Mouse (Mus musculus): ENCODE data around the gene Keg1. TPM values are rescaled to one million over a fixed set of nuclear protein-coding genes. Genes with fewer than 3 reads are reported as not detected.

Keg1 gene
- polyA plus RNA-seq, 1 experiment from 2014 or later: not detected

- ATAC-seq (ENCODE audit: low read depth): no peak
- no peak overlapping the region for H3K9ac ChIP-seq (replicated peaks; ENCODE audit: low read depth, low read length)
- H3K4me1 ChIP-seq (ENCODE audit: control insufficient read depth, insufficient read depth, low read length): no peaks in the 10 kb centered on the region
- no peaks in the 10 kb centered on the region for H3K27me3 ChIP-seq (ENCODE audit: control insufficient read depth, insufficient read depth, low read length)
- no peak overlapping the region for H3K4me2 ChIP-seq (ENCODE audit: low read depth, low read length)
- 74% methylated on average over 3 of the region's 3 CpGs for WGBS
- no peaks in the 10 kb centered on the region for H3K36me3 ChIP-seq (ENCODE audit: control insufficient read depth, insufficient read depth, low read length)
- no peak overlapping the region for H3K4me3 ChIP-seq (ENCODE audit: low read depth, low read length)
- no peak overlapping the region for H3K27ac ChIP-seq (ENCODE audit: low read depth, low read length)
- no peaks in the 10 kb centered on the region for H3K9me3 ChIP-seq (ENCODE audit: control insufficient read depth, low read length)
Measured at GRCm38 (mm10) chr19:12756286-12756685, 60.7 kb downstream of the Keg1 start.

- WGBS: 95% methylated on average over 1 of the region's 1 CpGs
- H3K27ac ChIP-seq (ENCODE audit: low read depth, low read length): no peak overlapping the region
- H3K9ac ChIP-seq (replicated peaks; ENCODE audit: low read depth, low read length): no peak overlapping the region
- no peaks in the 10 kb centered on the region for H3K4me1 ChIP-seq (ENCODE audit: control insufficient read depth, insufficient read depth, low read length)
- H3K9me3 ChIP-seq (ENCODE audit: control insufficient read depth, low read length): no peaks in the 10 kb centered on the region
- no peak for ATAC-seq (ENCODE audit: low read depth)
- H3K4me2 ChIP-seq (ENCODE audit: low read depth, low read length): no peak overlapping the region
- 0 out of 2 replicates have a peak, but pooled peaks cover 8% of the 10 kb centered on the region for H3K36me3 ChIP-seq (ENCODE audit: control insufficient read depth, insufficient read depth, low read length)
- H3K4me3 ChIP-seq (ENCODE audit: low read depth, low read length): no peak overlapping the region
- H3K27me3 ChIP-seq (ENCODE audit: control insufficient read depth, insufficient read depth, low read length): no peaks in the 10 kb centered on the region
Measured at GRCm38 (mm10) chr19:12758936-12759478, 63.4 kb downstream of the Keg1 start.

GRCm38 (mm10) chr19:12759656-12760055 lies 64.1 kb downstream of the Keg1 start:
- H3K4me2 ChIP-seq (ENCODE audit: low read depth, low read length): no peak overlapping the region
- no peak overlapping the region for H3K27ac ChIP-seq (ENCODE audit: low read depth, low read length)
- H3K4me1 ChIP-seq (ENCODE audit: control insufficient read depth, insufficient read depth, low read length): no peaks in the 10 kb centered on the region
- no peak overlapping the region for H3K4me3 ChIP-seq (ENCODE audit: low read depth, low read length)
- H3K9ac ChIP-seq (replicated peaks; ENCODE audit: low read depth, low read length): no peak overlapping the region
- no peaks in the 10 kb centered on the region for H3K27me3 ChIP-seq (ENCODE audit: control insufficient read depth, insufficient read depth, low read length)
- no peaks in the 10 kb centered on the region for H3K9me3 ChIP-seq (ENCODE audit: control insufficient read depth, low read length)
- 0 out of 2 replicates have a peak, but pooled peaks have one; percentile 34 for ATAC-seq (ENCODE audit: low read depth)
- WGBS: 73% methylated on average over 2 of the region's 2 CpGs
- H3K36me3 ChIP-seq (ENCODE audit: control insufficient read depth, insufficient read depth, low read length): 0 out of 2 replicates have a peak, but pooled peaks cover 9% of the 10 kb centered on the region

- Histone ChIP-seq H3K27me3 (ENCODE audit: control insufficient read depth, insufficient read depth, low read length) (no peaks in the 10 kb centered on the region), H3K9ac (replicated peaks; ENCODE audit: low read depth, low read length) (no peak overlapping the region), H3K4me2 (ENCODE audit: low read depth, low read length) (no peak overlapping the region), H3K9me3 (ENCODE audit: control insufficient read depth, low read length) (no peaks in the 10 kb centered on the region), H3K4me1 (ENCODE audit: control insufficient read depth, insufficient read depth, low read length) (no peaks in the 10 kb centered on the region), H3K27ac (ENCODE audit: low read depth, low read length) (no peak overlapping the region), H3K36me3 (ENCODE audit: control insufficient read depth, insufficient read depth, low read length) (0 out of 2 replicates have a peak, but pooled peaks cover 13% of the 10 kb centered on the region), H3K4me3 (ENCODE audit: low read depth, low read length) (no peak overlapping the region)
- peak; percentile 29; the same call in 1 of the 2 replicates for ATAC-seq (ENCODE audit: low read depth)
- 57% methylated on average over 2 of the region's 2 CpGs for WGBS
Measured at GRCm38 (mm10) chr19:12762212-12763130, 66.9 kb downstream of the Keg1 start.

DNA sequence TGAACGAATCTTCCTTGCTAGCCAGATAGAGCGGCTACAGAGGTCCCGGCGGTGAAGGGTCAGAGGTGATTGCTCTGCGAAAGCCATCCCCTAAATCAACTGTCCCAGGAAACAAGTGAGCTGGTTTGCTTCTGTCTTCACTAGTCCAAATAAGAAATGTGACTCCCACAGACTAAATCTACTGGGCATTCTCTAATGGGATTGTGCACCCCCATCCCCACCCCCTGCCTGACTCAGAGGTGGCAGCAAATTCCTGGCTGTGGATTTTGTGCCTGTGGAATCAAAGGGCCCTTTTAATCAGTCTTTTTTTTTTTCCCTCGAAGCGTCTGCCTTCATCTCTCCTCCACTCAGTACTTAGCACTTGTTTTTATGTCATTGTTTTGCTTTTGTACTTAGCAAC lies 69.7 kb downstream of the Keg1 start, which contains the start of gene Cntf:
Gene Cntf, minus strand, starts transcription at position 325 of the 400 bp plus-strand sequence.
- no peak within 1 kb of the TSS for H3K27ac ChIP-seq (ENCODE audit: low read depth, low read length)
- WGBS: 31% methylated on average over 7 of the region's 7 CpGs
- H3K4me2 ChIP-seq (ENCODE audit: low read depth, low read length): no peak within 1 kb of the TSS
- H3K36me3 ChIP-seq (ENCODE audit: control insufficient read depth, insufficient read depth, low read length): peaks cover 35% of the 10 kb centered on the region
- no peaks in the 10 kb centered on the region for H3K9me3 ChIP-seq (ENCODE audit: control insufficient read depth, low read length)
- H3K9ac ChIP-seq (replicated peaks; ENCODE audit: low read depth, low read length): no peak within 1 kb of the TSS
- H3K4me1 ChIP-seq (ENCODE audit: control insufficient read depth, insufficient read depth, low read length): no peaks in the 10 kb centered on the region
- H3K27me3 ChIP-seq (ENCODE audit: control insufficient read depth, insufficient read depth, low read length): no peaks in the 10 kb centered on the region
- ATAC-seq (ENCODE audit: low read depth): no peak
- no peak within 1 kb of the TSS for H3K4me3 ChIP-seq (ENCODE audit: low read depth, low read length)

Other genes starting within 250 kb of the Keg1 start
- gene Mpeg1, start 235.0 kb upstream of the Keg1 start, polyA plus RNA-seq (2014; fragmentation: Nextera tagmentation; extraction: Ambion mirVana): 1.3 and 1.5 TPM in 2 replicates
- gene Dtx4, start 194.3 kb upstream of the Keg1 start, polyA plus RNA-seq (2014; fragmentation: Nextera tagmentation; extraction: Ambion mirVana): 37.7 and 47.6 TPM in 2 replicates
- 5.1 and 7.3 TPM in 2 replicates for gene Fam111a, start 150.0 kb upstream of the Keg1 start, polyA plus RNA-seq (2014; fragmentation: Nextera tagmentation; extraction: Ambion mirVana)
- gene Gm4952, start 95.8 kb upstream of the Keg1 start, polyA plus RNA-seq (2014; fragmentation: Nextera tagmentation; extraction: Ambion mirVana): 0.12 TPM in 1 of 2 replicates, not detected in the other
- not detected in 2 replicates for gene Glyat, start 62.5 kb upstream of the Keg1 start, polyA plus RNA-seq (2014; fragmentation: Nextera tagmentation; extraction: Ambion mirVana)
- not detected in 2 replicates for gene Olfr1442, start 25.3 kb upstream of the Keg1 start, polyA plus RNA-seq (2014; fragmentation: Nextera tagmentation; extraction: Ambion mirVana)
- gene Olfr1443, start 17.7 kb upstream of the Keg1 start, polyA plus RNA-seq (2014; fragmentation: Nextera tagmentation; extraction: Ambion mirVana): not detected in 2 replicates
- 0.42 and 1.3 TPM in 2 replicates for gene Cntf, start 69.8 kb downstream of the Keg1 start, polyA plus RNA-seq (2014; fragmentation: Nextera tagmentation; extraction: Ambion mirVana)
- 9.1 and 11.7 TPM in 2 replicates for gene Zfp91, start 100.3 kb downstream of the Keg1 start, polyA plus RNA-seq (2014; fragmentation: Nextera tagmentation; extraction: Ambion mirVana)
- gene Lpxn, start 100.4 kb downstream of the Keg1 start, polyA plus RNA-seq (2014; fragmentation: Nextera tagmentation; extraction: Ambion mirVana): 0.75 and 1.6 TPM in 2 replicates
- gene Gm5244, start 150.9 kb downstream of the Keg1 start, polyA plus RNA-seq (2014; fragmentation: Nextera tagmentation; extraction: Ambion mirVana): not detected in 2 replicates
- gene Olfr1444, start 161.5 kb downstream of the Keg1 start, polyA plus RNA-seq (2014; fragmentation: Nextera tagmentation; extraction: Ambion mirVana): not detected in 2 replicates
- gene Olfr1445, start 188.1 kb downstream of the Keg1 start, polyA plus RNA-seq (2014; fragmentation: Nextera tagmentation; extraction: Ambion mirVana): not detected in 2 replicates
- gene Olfr1446, start 197.7 kb downstream of the Keg1 start, polyA plus RNA-seq (2014; fragmentation: Nextera tagmentation; extraction: Ambion mirVana): not detected in 2 replicates
- gene Olfr1447, start 208.0 kb downstream of the Keg1 start, polyA plus RNA-seq (2014; fragmentation: Nextera tagmentation; extraction: Ambion mirVana): not detected in 2 replicates
- gene Olfr1448, start 228.6 kb downstream of the Keg1 start, polyA plus RNA-seq (2014; fragmentation: Nextera tagmentation; extraction: Ambion mirVana): not detected in 2 replicates
- not detected in 2 replicates for gene Olfr1449, start 235.1 kb downstream of the Keg1 start, polyA plus RNA-seq (2014; fragmentation: Nextera tagmentation; extraction: Ambion mirVana)

Measured in neural tube, embryonic 14.5 days (tissue).